Mouse (Mus musculus) ES-CJ7 (cell line): ENCODE measurements around the gene Rmnd1.

Experiments used
- DNase-seq: peaks from one replicate; pipeline ENCODE4 v3.0.0; 2011; ENCODE audit warnings: low read depth, low spot score

Gene Rmnd1

DNA sequence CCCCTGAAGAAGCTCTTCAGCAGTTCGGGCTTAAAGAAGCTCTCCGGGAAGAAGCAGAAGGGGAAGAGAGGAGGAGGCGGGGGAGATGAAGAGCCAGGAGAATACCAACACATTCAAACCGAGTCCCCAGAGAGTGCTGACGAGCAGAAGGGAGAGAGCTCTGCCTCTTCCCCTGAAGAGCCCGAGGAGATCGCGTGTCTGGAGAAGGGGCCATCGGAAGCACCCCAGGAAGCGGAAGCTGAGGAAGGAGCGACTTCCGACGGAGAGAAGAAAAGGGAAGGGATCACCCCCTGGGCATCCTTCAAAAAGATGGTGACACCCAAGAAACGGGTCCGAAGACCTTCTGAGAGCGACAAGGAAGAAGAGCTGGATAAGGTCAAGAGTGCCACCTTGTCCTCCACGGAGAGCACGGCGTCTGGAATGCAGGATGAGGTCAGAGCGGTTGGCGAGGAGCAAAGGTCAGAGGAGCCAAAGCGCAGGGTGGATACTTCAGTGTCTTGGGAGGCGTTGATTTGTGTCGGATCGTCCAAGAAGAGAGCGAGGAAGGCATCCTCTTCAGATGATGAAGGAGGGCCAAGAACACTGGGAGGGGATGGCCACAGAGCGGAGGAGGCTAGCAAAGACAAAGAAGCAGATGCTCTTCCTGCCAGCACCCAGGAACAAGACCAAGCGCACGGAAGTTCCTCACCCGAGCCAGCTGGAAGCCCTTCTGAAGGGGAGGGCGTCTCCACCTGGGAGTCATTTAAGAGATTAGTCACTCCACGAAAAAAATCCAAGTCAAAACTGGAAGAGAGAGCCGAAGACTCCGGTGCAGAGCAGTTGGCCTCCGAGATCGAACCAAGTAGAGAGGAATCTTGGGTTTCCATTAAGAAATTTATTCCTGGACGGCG, 77.6 kb downstream of the Rmnd1 start:
- no peak for DNase-seq
